Mouse (Mus musculus): ENCODE data around the gene Cpne5.

Cpne5 gene

DNA sequence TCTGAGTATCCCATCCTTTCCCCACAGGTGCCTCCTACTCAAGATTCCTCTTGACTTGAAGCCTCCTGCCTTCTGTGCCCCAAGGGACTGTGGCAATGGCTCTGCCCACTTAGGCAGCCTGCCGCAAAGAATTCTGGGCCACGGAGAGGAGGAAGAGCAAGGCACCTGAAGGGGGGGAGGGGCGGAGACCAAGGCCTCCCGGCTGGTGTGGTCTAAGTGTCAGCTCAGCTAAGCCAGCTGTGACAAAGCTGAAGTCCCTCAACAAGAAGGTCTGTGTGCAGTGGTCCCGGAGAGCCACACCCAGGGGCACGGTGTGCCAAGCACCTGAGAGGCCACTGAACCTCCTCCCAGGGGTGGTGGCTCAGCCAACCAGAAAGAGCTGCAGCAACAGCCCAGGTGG lies 70.6 kb downstream of the Cpne5 start:
- DNase-seq, result peak; percentile 90

GRCm38 (mm10) chr17:29165967-29166578 lies 71.9 kb downstream of the Cpne5 start:
- DNase-seq, result peak; percentile 20

DNA sequence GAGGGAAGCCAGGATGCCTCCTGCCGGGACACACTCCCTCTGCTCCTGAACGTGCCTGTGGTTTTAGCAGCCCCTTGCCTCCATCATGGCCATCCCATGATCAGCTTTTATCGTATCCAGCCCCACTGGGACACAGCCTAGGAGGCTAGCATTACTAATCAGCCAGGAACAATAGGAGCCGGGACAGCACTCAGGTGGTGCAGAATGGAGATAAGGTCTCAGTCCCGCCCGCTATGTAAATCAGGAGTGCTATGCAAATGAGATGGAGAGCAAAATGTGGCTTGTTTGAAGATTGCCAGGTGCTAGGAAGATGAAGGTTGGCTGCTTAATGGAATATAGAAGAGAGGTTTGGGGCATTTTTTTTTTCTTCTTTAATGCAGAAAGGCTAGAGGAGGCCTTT lies 72.5 kb downstream of the Cpne5 start:
- peak; percentile 56 for DNase-seq

DNA sequence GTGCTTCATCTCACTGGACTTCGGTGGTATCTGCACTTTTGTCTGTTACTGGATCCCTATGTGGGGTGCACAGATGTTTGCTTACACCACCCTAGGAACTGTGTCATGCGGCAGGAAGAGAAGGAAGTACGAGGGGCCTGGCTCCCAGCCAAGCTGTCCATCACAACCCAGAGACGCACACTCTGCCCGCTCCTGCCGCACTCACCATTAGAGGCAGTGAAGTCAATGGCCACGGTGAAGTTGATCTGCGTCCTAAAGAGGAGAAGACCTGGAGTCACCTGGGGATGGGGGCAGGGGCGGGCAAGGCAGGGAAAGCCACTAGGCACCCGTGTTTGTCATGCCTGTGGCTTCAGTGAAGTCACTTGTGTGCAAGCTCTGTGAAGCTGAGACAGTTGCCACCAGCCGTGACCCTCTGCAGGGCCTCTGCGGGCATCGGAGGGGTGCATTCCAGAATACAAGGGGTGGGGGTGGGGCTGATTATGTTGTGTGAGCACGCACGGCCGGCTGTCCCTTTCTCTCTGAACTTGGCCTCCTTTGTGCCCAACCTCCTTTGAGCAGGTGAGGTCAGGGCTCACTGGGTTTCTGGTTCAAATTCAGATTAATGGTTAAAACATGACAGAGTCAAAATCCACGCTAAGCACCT lies 73.4 kb downstream of the Cpne5 start:
- DNase-seq, result peak; percentile 58

DNA sequence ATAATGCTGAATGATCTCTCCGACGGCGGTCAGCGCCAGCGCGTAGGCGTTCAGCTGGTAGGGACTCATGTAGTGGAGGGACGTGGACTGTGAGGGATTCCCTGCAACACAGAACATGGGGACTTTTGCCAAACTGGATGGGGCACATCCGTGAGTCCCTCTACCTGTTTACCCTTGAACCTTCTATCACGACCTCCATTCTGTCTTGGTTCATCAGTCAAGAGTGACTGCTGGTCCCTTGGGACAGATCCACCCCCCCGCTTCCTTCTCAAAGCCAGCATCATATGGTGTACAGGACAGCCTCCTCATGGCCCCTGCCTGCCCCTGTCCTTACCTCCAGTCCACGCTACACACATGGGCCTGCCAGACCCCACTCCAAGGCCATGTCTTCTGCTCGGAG lies 75.6 kb downstream of the Cpne5 start:
- DNase-seq, result no peak

DNA sequence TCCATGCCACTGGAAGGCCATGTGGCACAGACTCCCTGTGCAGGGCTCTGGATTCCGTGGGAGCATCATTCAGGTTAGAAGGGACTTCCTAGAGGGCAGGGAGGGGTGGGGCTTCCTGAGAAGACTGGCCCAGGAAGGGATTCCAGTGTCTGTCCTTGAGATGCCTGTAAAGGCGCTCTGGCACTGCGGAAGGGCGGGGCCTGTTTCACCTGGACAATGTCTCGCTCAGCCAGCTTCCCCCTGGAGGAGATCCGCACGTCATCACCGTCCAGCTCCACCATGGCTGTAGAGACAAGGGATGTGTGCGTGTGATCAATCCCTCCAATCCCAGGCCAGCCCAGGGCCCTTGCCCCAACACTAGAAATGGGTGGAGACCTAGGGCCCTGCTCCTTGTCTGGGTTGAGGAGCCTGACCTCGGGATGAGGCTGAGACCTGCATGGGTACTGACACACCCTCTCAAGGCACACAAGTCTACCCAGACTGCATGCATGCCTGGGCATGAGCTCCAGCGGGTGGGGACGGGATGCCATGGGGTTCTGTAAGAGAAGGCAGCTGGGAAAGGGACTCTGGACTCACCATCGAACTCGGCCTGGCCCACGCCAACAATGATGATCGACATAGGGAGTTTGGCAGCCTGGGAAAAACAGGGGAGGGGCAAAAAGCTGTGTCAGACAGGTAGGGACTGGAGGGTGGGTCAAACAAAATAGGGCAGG lies 78.1 kb downstream of the Cpne5 start:
- no peak for DNase-seq

DNA sequence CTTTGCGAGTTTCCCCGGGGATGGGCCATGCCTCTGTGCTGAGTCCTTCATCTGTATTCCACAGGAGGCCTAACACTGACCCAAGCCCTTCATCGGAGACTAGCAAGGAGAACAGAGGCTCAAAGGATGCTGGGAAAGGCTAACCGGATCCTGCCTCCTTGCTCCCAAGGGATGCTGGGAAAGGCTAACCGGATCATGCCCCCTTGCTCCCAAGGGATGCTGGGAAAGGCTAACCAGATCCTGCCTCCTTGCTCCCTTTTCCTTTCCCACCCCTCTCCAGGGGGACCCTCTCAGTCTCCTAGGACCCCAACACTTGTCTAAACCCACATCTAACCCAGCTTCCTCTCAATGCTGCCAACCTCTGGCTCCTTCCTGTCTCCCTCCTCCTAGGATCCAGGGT lies 78.6 kb downstream of the Cpne5 start:
- no peak for DNase-seq

GRCm38 (mm10) chr17:29158899-29159298 lies 79.1 kb downstream of the Cpne5 start:
- DNase-seq, result no peak

- DNase-seq, result no peak
These were observed 81.1 kb downstream of the Cpne5 start for GRCm38 (mm10) chr17:29156866-29157265.

GRCm38 (mm10) chr17:29156396-29156795 lies 81.6 kb downstream of the Cpne5 start:
- DNase-seq, result no peak

DNA sequence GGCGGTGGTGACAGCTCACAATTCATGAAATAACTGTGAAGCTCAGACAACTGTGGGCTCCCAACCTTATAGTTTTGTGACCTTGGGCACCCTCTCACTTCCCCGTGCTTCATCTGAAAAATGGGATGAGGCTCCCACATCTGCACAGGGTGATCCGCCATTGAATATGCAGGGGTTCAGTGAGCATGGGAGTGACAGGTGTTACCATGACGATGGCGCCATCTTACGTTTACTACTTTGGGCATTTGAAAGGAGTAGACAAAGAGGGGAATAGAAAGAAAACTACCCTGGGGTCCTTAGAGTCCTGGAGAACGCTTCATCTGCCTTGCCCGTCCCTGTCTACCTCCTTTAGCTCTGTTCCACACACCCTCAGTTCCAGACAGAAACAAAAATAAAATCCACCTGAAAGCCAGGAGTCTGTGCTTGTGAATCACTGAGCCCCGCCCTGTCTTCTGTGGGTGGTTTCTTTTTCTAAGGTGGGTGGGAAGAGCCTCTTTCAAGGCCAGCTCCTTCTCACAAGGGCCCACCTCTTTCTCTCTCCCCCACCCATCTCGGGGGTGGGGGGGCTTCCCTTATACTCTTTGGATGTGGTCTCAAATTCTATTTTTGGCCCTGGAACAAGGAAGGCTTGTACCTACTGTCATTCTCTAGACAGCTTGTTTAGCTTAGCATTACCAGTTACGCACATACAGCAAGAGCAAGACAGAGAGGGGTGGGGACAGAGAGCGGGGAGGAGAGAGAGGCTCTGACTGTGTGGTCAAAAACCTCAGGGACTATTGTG lies 82.4 kb downstream of the Cpne5 start:
- DNase-seq, result peak; percentile 60

DNA sequence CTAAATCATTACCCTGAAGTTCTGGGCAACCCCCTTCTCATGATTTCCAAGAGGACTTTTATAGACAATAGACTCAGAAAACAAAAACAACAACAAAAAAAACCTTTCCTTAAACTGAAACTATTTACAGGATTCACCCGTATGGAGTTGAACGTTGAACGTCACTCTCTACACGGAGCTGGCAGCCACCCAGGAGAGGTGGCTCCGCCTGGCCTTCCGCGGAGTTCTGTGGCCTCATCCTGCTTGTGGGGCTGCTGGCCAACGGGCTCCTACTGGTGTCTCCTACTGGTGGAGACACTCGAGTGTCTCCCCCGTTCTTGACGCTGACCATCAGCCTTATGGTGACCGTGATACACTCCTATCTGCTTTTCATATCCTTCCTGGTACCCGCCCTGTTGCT lies 83.7 kb downstream of the Cpne5 start:
- no peak for DNase-seq

DNA sequence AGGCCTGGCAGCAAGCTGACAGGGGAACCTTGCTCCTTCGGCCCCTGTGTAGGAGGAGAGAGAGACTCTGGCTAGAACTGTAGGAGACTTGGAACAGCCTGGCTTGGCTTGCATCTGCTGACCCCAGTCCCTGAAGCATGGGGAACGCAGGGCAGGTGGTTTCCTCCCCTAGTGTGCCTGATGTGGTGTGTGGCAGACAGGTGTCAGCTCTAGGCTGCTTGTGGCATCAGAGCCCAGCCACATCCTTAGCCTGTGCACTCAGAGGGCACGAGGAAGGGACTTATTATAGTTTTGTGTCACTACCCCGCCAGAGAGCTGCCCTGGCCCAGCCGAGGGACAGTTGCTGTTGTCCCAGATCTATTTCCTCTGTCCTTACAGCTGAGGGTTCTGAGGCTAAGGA lies 85.4 kb downstream of the Cpne5 start:
- peak; percentile 80 for DNase-seq

- DNase-seq, result no peak
These were observed 88.2 kb downstream of the Cpne5 start for GRCm38 (mm10) chr17:29149766-29150165.

DNA sequence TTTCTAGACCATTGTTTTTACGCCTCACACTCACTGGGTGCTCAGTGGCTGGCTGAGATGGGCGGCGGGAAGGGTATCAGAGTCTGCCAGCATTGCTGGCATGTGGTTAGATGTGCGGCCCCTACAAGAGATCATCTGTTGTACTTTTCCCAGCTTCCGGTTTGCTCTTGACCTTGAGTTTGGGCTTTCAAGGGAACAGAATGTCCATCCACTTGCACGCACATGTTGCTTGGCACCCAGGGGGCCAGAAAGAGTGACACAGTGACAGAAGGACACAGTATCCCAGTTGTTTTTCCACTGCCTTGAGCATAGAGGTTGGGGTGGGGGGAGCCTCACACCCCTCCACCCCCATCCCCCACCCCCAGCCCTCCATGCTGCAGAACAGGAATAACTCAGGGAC lies 90.2 kb downstream of the Cpne5 start:
- no peak for DNase-seq

- peak; percentile 46 for DNase-seq
These were observed 90.7 kb downstream of the Cpne5 start for GRCm38 (mm10) chr17:29147273-29147672.

DNA sequence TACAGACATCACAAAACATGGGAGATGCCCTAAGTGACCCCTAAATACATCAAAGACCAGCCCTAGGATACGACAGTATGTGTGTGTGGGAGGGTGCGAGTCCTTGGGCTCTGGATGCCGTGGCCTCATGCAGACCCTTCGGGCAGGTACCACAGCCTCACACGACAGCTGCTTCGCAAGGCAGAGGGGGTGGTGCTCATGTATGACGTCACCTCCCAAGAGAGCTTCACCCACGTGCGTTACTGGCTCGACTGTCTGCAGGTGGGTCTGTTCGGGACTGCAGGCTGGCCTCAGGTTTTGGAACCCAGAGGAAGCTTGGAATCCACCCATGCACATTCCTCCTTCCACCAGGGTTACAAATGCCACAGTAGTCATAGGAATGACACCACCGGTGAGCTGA lies 92.9 kb downstream of the Cpne5 start:
- DNase-seq, result no peak

DNA sequence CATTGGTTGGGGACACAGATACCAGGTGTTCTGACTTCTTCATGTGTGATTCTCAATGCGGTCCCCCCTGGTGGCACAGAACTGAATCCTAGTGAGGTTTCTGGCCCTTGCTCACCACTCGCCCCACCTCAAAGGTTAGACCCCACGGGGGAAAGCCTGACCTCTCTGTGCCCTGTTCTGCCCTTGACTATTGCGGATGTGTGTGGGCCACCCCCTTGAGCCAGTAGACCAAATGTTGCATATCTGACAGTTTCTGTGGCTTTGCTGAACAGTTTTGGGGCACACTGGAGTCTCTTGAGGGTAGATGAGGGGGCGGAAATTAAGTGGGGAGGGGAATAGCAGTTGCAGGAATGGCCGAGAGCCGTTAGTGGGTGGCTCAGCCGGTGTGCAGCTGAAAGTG lies 94.7 kb downstream of the Cpne5 start:
- peak; percentile 29 for DNase-seq

- no peak for DNase-seq
These were observed 96.4 kb downstream of the Cpne5 start for GRCm38 (mm10) chr17:29141577-29141976.

DNA sequence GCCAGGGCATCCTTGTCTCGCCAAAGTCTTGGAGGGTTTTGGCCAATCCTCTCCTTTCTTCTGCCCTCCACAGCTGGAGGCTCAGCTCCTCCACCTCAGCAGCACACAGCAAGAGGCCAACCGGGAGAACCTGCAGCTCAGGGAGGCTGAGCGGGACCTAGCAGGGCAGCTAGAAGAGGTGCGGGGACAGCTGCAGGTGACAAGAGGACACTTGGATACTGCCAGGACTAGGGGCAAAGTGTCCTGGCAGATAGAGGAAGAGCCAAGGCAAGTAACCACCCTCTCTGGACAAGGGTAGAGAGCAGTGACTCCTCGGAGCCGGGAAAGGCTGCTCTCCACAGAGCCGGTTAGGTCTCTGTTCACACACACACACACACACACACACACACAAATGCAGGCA lies 100.1 kb downstream of the Cpne5 start:
- DNase-seq, result no peak

- no peak for DNase-seq
These were observed 101.7 kb downstream of the Cpne5 start for GRCm38 (mm10) chr17:29136236-29136635.

- peak; percentile 64 for DNase-seq
These were observed 102.9 kb downstream of the Cpne5 start for GRCm38 (mm10) chr17:29135066-29135465.

DNA sequence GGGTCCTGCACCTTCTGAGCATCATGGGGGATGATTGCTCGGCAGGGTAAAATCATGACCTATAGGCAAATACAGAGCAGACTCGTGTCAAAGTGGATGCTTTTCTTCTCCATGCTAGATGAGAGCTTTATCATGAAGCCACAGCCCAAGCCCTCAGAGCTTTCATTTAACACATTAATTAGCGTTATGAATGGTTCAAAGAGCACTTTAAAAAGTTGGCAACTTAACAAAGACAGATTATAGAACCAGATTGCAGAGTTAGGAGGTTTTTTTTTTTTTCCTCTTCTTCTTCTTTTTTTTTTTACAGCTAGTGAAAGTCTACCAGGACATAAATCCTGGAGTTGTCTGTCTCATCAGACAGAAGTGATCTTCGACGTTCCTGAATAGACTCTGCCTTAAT lies 108.6 kb downstream of the Cpne5 start:
- DNase-seq, result no peak

GRCm38 (mm10) chr17:29126561-29126960 lies 111.4 kb downstream of the Cpne5 start:
- peak; percentile 1 for DNase-seq

Data from thymus, postnatal 14 days (tissue).